Comparison of ENCODE assay signal across 8 mouse cellular contexts in genomic region chr11:120617519-120618112, GRCm38 (mm10). TPM values are rescaled to one million over a fixed set of nuclear protein-coding genes. Genes with fewer than 3 reads are reported as not detected.
DNase-seq lines count a peak whose midpoint lies in the region; ATAC-seq and TF ChIP-seq lines count a peak whose summit lies in the region.

TSS of gene Pcyt2 (minus strand) at chr11:120617936.

- in situ Hi-C loops in Patski (cut with MboI; ENCODE audit: low pct_unique_long_range_greater_than_20kb), result no loop called here

- peak within 1 kb of the TSS; percentile 80 for H3K4me2 ChIP-seq in hindbrain, embryonic 14.5 days (replicated peaks)

- POLR2A ChIA-PET in Patski (lab: Charles Lee), result interaction anchor here (0.8 kb wide), 1 partner anchor 35 kb away, joined by 3 read pairs; no protein-coding TSS in a partner anchor

- peaks cover 70% of the 10 kb centered on the region for H3K36me3 ChIP-seq in hindbrain, embryonic 14.5 days (replicated peaks; ENCODE audit: control insufficient read depth, insufficient read depth)

- peak within 1 kb of the TSS; percentile 80 for H3K4me3 ChIP-seq in hindbrain, embryonic 14.5 days (replicated peaks; ENCODE audit: low read length)

- TF ChIP-seq CTCF in Patski (IDR thresholded peaks at IDR 0.05), result no peak

- WGBS in hindbrain, embryonic 14.5 days, result 1% methylated on average over 56 of the region's 56 CpGs

- peak; percentile 78 for ATAC-seq in Patski
- peak; percentile 95 for ATAC-seq in hindbrain, embryonic 14.5 days (ENCODE audit: low FRiP score)

- no peak for DNase-seq in Patski (ENCODE audit: low read depth, low spot score)
- peak; percentile 97 for DNase-seq in cerebellum, postnatal 14 days
- peak; percentile 81 to 86 for DNase-seq in frontal cortex, postnatal 25 days (ENCODE audit: low spot score in 2 of 2)
- peak; percentile 92 for DNase-seq in hindbrain, embryonic 14.5 days (ENCODE audit: low spot score)
- DNase-seq in layer of hippocampus, postnatal 36 days, result peak; percentile 90
- DNase-seq in lung, postnatal 36 days, result peak; percentile 95
- peak; percentile 94 for DNase-seq in retina, postnatal 1 day
- peak; percentile 85 for DNase-seq in urinary bladder, adult 18-20 months (ENCODE audit: low spot score in 2 of 2)

- peak within 1 kb of the TSS; percentile 78 for H3K9ac ChIP-seq in hindbrain, embryonic 14.5 days

- H3K27me3 ChIP-seq in Patski, result no peaks in the 10 kb centered on the region
- no peaks in the 10 kb centered on the region for H3K27me3 ChIP-seq in hindbrain, embryonic 14.5 days (ENCODE audit: control insufficient read depth, insufficient read depth, low read length)

- H3K4me1 ChIP-seq in hindbrain, embryonic 14.5 days (replicated peaks; ENCODE audit: control insufficient read depth, insufficient read depth, low read length), result peaks cover 18% of the 10 kb centered on the region

- H3K27ac ChIP-seq in hindbrain, embryonic 14.5 days, result peak within 1 kb of the TSS; percentile 84

- no peaks in the 10 kb centered on the region for H3K9me3 ChIP-seq in hindbrain, embryonic 14.5 days (ENCODE audit: control insufficient read depth, low read length)

- CTCF ChIA-PET in Patski (lab: Charles Lee), result interaction anchor here (1.5 kb wide), 1 partner anchor 35 kb away, joined by 3 read pairs; no protein-coding TSS in a partner anchor

RNA-seq across cellular contexts. Expression of gene Pcyt2, which starts in this region (rescaled TPM):
- 108 TPM for polyA plus RNA-seq in Patski (2021)
- polyA plus RNA-seq in hindbrain, embryonic 14.5 days (2014; fragmentation: Nextera tagmentation; extraction: Ambion mirVana), result 173 and 181 TPM in 2 replicates
- 100 to 1,000 TPM; 138 to 157 TPM for total RNA-seq in layer of hippocampus, postnatal 36 days (2021)
